Mouse (Mus musculus): ENCODE data around the gene Cenps.
"Not testable (repeated sequence)": the region's sequence is repeated elsewhere in the genome, so short reads cannot be mapped to it uniquely, and the experiment has no call there.

Cenps gene

GRCm38 (mm10) chr4:149103875-149104561 lies 33.4 kb downstream of the Cenps start, which contains the start of gene Dffa:
TSS of gene Dffa (plus strand) at chr4:149104146.
- peak; percentile 94 for DNase-seq

GRCm38 (mm10) chr4:149101456-149101855 lies 36.0 kb downstream of the Cenps start:
- DNase-seq: no peak

- not testable (repeated sequence) for DNase-seq
Observed at GRCm38 (mm10) chr4:149100449-149100848, 37.0 kb downstream of the Cenps start.

DNA sequence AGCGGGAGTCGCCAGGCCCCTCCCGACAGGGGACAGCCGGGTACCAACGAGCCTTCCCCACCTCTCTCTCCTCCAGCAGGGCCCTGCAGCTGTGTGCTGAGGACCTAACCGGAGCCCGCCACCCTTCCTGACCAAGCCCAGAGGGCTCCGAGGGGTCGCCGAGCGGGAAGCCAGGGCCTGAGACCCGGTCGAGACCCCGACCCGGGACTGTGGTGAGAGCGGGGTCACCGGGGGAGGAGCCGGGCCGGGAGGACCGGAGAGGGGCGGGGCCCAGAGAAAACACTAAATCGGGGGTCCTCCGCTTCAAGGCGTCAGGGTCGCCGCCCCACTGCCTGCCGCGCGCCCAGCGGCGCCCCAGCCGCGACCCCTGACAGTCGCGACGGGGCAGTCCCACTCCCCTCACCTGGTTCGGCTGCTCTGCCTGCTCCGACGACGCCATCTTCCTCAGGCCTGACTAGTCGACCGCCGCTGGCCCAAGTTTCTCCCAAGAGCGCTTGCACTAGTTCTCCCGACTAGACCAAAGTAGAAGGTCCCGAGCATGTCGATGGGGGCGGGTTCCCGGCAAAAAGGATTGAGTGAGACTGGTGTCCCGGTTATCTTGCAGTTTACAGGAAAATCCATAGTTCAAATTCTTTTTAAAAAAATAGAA lies 37.9 kb downstream of the Cenps start, which contains the start of gene Pex14:
Pex14 (minus strand) TSS at position 508 of the 649 bp plus-strand sequence.
- DNase-seq: peak; percentile 94

GRCm38 (mm10) chr4:149098571-149098970 lies 38.9 kb downstream of the Cenps start:
- no peak for DNase-seq

DNA sequence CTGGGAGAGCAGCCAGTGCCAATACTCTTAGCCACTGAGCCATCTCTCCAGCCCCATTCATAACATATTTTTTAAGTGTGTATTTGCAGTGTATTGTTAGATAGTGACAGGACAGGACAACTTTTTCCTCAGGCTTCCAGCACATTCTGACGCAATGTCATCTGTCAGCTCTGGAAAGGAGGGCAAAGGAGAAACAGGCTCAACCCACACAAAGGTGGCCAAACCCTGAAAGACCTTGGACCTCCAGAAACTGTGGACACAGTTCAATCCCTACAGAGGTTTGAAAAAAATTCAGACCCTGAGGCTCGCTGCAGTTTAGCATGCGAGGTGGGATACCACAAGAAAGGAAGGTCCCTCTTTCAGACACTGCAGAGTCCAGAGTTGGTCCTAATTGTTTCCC lies 39.5 kb downstream of the Cenps start:
- DNase-seq: no peak

GRCm38 (mm10) chr4:149091364-149091763 lies 46.1 kb downstream of the Cenps start:
- no peak for DNase-seq

GRCm38 (mm10) chr4:149085381-149085780 lies 52.0 kb downstream of the Cenps start:
- no peak for DNase-seq

DNA sequence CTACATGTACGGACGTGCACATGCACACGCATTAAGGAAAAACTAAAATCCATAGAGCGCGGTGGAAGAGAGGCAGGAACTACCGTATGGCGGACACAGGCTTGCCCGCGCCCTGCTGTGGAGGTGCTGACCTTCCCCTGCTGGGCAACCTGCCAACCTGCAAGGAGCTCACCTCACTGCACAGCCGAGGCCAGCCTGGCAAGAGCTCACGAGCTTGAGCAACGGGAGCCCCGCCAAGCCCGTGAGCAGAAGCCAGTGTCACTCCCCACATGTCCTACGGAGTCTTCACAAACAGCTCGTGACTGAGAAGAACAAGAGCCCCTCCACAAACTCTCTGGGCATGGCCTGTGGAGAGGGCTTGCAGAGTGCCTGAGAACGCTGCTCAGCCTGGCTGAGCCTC lies 55.9 kb downstream of the Cenps start:
- DNase-seq: no peak

DNA sequence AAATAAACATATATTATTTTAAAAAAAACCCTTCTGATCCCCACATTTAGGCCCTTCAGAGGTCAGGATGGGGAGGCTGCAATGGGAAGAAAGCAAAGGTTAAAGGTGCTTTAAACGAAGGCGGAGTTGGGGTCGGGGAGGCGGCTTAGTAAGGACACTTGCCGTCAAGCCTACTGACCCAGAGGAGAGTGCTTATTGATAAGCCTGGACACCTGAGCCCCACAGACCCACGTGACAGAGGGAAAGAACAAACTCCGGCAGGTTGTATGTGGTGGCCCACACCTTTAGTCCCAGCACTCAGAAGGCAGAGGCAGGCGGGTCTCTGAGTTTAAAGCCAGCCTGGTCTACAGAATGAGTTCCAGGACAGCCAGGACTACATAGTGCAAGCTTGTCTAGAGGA lies 57.3 kb downstream of the Cenps start:
- DNase-seq: no peak

DNA sequence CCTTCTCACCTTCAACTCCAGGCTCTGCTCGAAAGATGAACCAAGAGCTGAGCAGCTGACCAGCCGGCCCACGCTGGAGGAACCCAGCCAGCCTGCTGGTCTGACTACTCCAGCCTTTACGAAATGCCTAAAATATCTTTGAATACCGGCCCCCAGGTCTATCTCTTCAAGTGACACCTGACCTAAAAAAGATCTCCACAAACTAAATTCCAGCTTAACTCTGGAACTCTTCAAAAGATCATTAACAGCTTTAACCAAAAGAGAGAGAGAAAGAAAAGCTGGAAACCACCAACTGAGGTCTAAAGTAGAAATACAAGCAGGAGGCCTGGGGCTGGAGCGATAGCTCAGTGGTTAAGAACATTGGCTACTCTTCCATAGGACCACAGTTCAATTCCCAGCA lies 57.8 kb downstream of the Cenps start:
- no peak for DNase-seq

GRCm38 (mm10) chr4:149078261-149078660 lies 59.2 kb downstream of the Cenps start:
- no peak for DNase-seq
